28 mouse cellular contexts compared by ENCODE assay signal in genomic region chr6:43293175-43293574, GRCm38 (mm10). TPM values are rescaled to one million over a fixed set of nuclear protein-coding genes. Genes with fewer than 3 reads are reported as not detected.
DNase-seq lines count a peak whose midpoint lies in the region; ATAC-seq and TF ChIP-seq lines count a peak whose summit lies in the region.
"Had no signal": no experiment of that assay in that cellular context is flagged by ENCODE, and none has a peak within 500 bp of the region (broad histone marks: within the 10 kb centered on the region; RNA-seq: fewer than 3 reads in every experiment).

No protein-coding gene starts in this region.

- intact Hi-C loops in gastrocnemius, postnatal 14 days (cut with DNase I; ENCODE audit: low total_unique reads), result loop anchor here (5.0 kb wide), 1 partner anchor 36 kb away; no protein-coding TSS in a partner anchor

- H3K27ac ChIP-seq in kidney, adult 2 months (ENCODE audit: insufficient read depth, low read depth, low read length), result no peak overlapping the region
- H3K27ac ChIP-seq in intestine, embryonic 15.5 days, result peak overlapping the region; percentile 76
- H3K27ac ChIP-seq in kidney, embryonic 14.5 days (ENCODE audit: low read depth, low read length), result no peak overlapping the region
- H3K27ac ChIP-seq: hindbrain, embryonic 14.5 days; limb, embryonic 15.5 days had no signal

- H3ac ChIP-seq in myocyte (ENCODE audit: control insufficient read depth, insufficient read length), result no peak overlapping the region

- H3K79me2 ChIP-seq in myocyte (ENCODE audit: control insufficient read depth, insufficient read depth), result no peaks in the 10 kb centered on the region

- no peak overlapping the region for H3K9ac ChIP-seq in intestine, embryonic 15.5 days
- H3K9ac ChIP-seq in kidney, embryonic 14.5 days (ENCODE audit: low read depth, low read length), result no peak overlapping the region
- H3K9ac ChIP-seq: heart, embryonic 13.5 days; hindbrain, embryonic 14.5 days; limb, embryonic 15.5 days; liver, postnatal 0 days had no signal

- TF ChIP-seq CTCF in kidney, adult 2 months (conservative IDR thresholded peaks at IDR 0.05; ENCODE audit: insufficient read depth, insufficient read length, low read depth, low read length), result no peak

- no peak for TF ChIP-seq POLR2A in kidney, adult 2 months (IDR thresholded peaks at IDR 0.05; ENCODE audit: low read depth, low read length)
- no peak for TF ChIP-seq POLR2A in myocyte (IDR thresholded peaks at IDR 0.05; ENCODE audit: insufficient read length, low read depth)

- 49% methylated on average over 7 of the region's 7 CpGs for WGBS in kidney, adult 2 months
- WGBS in intestine, embryonic 15.5 days, result 62% methylated on average over 7 of the region's 7 CpGs
- WGBS in kidney, embryonic 14.5 days, result 58% methylated on average over 7 of the region's 7 CpGs

- peaks cover 15% of the 10 kb centered on the region for H3K4me1 ChIP-seq in kidney, adult 2 months (ENCODE audit: control insufficient read depth, insufficient read depth, low read length)
- peaks cover 13% of the 10 kb centered on the region for H3K4me1 ChIP-seq in intestine, embryonic 15.5 days (replicated peaks)
- H3K4me1 ChIP-seq in kidney, embryonic 14.5 days (ENCODE audit: control insufficient read depth, insufficient read depth, low read length), result peaks cover 13% of the 10 kb centered on the region; the same call in 1 of the 2 replicates

- H3K4me2 ChIP-seq in intestine, embryonic 15.5 days (replicated peaks), result no peak overlapping the region
- no peak overlapping the region for H3K4me2 ChIP-seq in kidney, embryonic 14.5 days (replicated peaks; ENCODE audit: low read depth, low read length)
- H3K4me2 ChIP-seq in myocyte (ENCODE audit: low read depth), result peak overlapping the region; percentile 80
- H3K4me2 ChIP-seq: heart, embryonic 13.5 days; hindbrain, embryonic 14.5 days; limb, embryonic 15.5 days; midbrain, embryonic 11.5 days had no signal

- H3K4me3 ChIP-seq in kidney, adult 2 months (ENCODE audit: insufficient read depth, low read depth, low read length), result no peak overlapping the region
- H3K4me3 ChIP-seq in intestine, embryonic 15.5 days (replicated peaks), result no peak overlapping the region
- H3K4me3 ChIP-seq in kidney, embryonic 14.5 days (ENCODE audit: low read length), result no peak overlapping the region
- no peak overlapping the region for H3K4me3 ChIP-seq in myocyte
- H3K4me3 ChIP-seq: heart, embryonic 13.5 days; limb, embryonic 15.5 days had no signal

- H3K27me3 ChIP-seq in kidney, adult 2 months (replicated peaks; ENCODE audit: control insufficient read depth, insufficient read depth, low read length), result no peaks in the 10 kb centered on the region
- H3K27me3 ChIP-seq in intestine, embryonic 15.5 days (replicated peaks), result no peaks in the 10 kb centered on the region
- no peaks in the 10 kb centered on the region for H3K27me3 ChIP-seq in kidney, embryonic 14.5 days (ENCODE audit: control insufficient read depth, insufficient read depth, low read length)
- no peaks in the 10 kb centered on the region for H3K27me3 ChIP-seq in myocyte (ENCODE audit: control insufficient read depth, insufficient read depth, insufficient read length)
- H3K27me3 ChIP-seq: CH12.LX; heart, embryonic 13.5 days; limb, embryonic 15.5 days had no signal

- peaks cover 8% of the 10 kb centered on the region for H3K36me3 ChIP-seq in kidney, adult 2 months (ENCODE audit: control insufficient read depth, insufficient read depth, low read length)
- H3K36me3 ChIP-seq in intestine, embryonic 15.5 days, result peaks cover 10% of the 10 kb centered on the region
- H3K36me3 ChIP-seq in kidney, embryonic 14.5 days (ENCODE audit: control insufficient read depth, insufficient read depth, low read length), result peaks cover 12% of the 10 kb centered on the region; the same call in 1 of the 2 replicates
- peaks cover 9% of the 10 kb centered on the region for H3K36me3 ChIP-seq in myocyte (ENCODE audit: control insufficient read depth, insufficient read depth)

- peak; percentile 42 for ATAC-seq in intestine, embryonic 15.5 days
- peak; percentile 40; the same call in 1 of the 2 replicates for ATAC-seq in kidney, embryonic 14.5 days (ENCODE audit: low FRiP score, low TSS enrichment)

- H3K9me3 ChIP-seq in intestine, embryonic 15.5 days, result no peaks in the 10 kb centered on the region
- no peaks in the 10 kb centered on the region for H3K9me3 ChIP-seq in kidney, embryonic 14.5 days (ENCODE audit: control insufficient read depth, low read length)
- H3K9me3 ChIP-seq: heart, embryonic 13.5 days; limb, embryonic 15.5 days had no signal

- peak; percentile 37 for DNase-seq in kidney, adult 2 months
- no peak for DNase-seq in kidney, adult 18-20 months
- DNase-seq in gastrocnemius, postnatal 14 days, result no peak
- no peak for DNase-seq in urinary bladder, postnatal 14 days (ENCODE audit: low spot score)
- DNase-seq in left cerebral cortex, adult 11 months (ENCODE audit: low spot score), result no peak
- DNase-seq: cerebellum, adult 11-12 months; embryo, embryonic 11 days; layer of hippocampus, postnatal 36 days; liver, postnatal 0 days; retina, postnatal 1 day; thymus, adult 2 months had no signal

TF ChIP-seq in myocyte, 11 proteins besides CTCF, POLR2A, EP300 and RAD21:
- TF ChIP-seq POLR2AphosphoS2 (IDR thresholded peaks at IDR 0.05; ENCODE audit: insufficient read length, low read depth) (no peak), MAX (IDR thresholded peaks at IDR 0.05; ENCODE audit: low read depth) (no peak), REST (IDR thresholded peaks at IDR 0.05; ENCODE audit: insufficient read depth, insufficient read length) (no peak), SRF (IDR thresholded peaks at IDR 0.05; ENCODE audit: control insufficient read depth, insufficient read length, low read depth) (no peak), MYOG (IDR thresholded peaks at IDR 0.05; ENCODE audit: control insufficient read depth in 1 of 3, insufficient read depth in 1 of 3, insufficient read length in 2 of 3, low read depth in 2 of 3) (no peak), TCF12 (IDR thresholded peaks at IDR 0.05; ENCODE audit: insufficient read depth, poor library complexity, severe bottlenecking) (no peak), MYOD1 (IDR thresholded peaks at IDR 0.05; ENCODE audit: control insufficient read depth in 1 of 3, insufficient read length in 2 of 3, low read depth in 2 of 3) (no peak)

RNA-seq across cellular contexts. Expression of gene Nobox, which starts 16.2 kb away (rescaled TPM):
- 0.10 and 0.19 TPM in 2 replicates for polyA plus RNA-seq in kidney, adult 2 months (2012; rRNA removed)
- not detected in 2 replicates for polyA plus RNA-seq in intestine, embryonic 15.5 days (2015; fragmentation: Nextera tagmentation; extraction: Ambion mirVana)
- 0.20 TPM in 1 of 2 replicates, not detected in the other for polyA plus RNA-seq in kidney, embryonic 14.5 days (2014; fragmentation: Nextera tagmentation; extraction: Ambion mirVana)
- polyA plus RNA-seq in myocyte (2012; fragmentation: generic; extraction: Trizol), result not detected
- total RNA-seq in gastrocnemius, postnatal 14 days (2021), result not detected
- total RNA-seq: adrenal gland, postnatal 25 days; CH12.LX; gastrocnemius, adult 18-20 months; granulocyte monocyte progenitor cell, adult 5-6 weeks; heart, postnatal 25 days; layer of hippocampus, postnatal 36 days; left cerebral cortex, postnatal 25 days; MEL had no signal
- polyA plus RNA-seq: forebrain, embryonic 11.5 days; heart, embryonic 13.5 days; hindbrain, embryonic 14.5 days; intestine, embryonic 14.5 days; limb, embryonic 15.5 days; liver, postnatal 0 days; midbrain, embryonic 11.5 days; neural tube, embryonic 11.5 days had no signal

RNA-seq across cellular contexts. Expression of gene Arhgef5, which starts 27.8 kb away (rescaled TPM):
- 35.2 and 36.4 TPM in 2 replicates for polyA plus RNA-seq in kidney, adult 2 months (2012; rRNA removed)
- 18.4 and 19.2 TPM in 2 replicates for polyA plus RNA-seq in intestine, embryonic 15.5 days (2015; fragmentation: Nextera tagmentation; extraction: Ambion mirVana)
- 12.5 and 13.7 TPM in 2 replicates for polyA plus RNA-seq in kidney, embryonic 14.5 days (2014; fragmentation: Nextera tagmentation; extraction: Ambion mirVana)
- 14.5 TPM for polyA plus RNA-seq in myocyte (2012; fragmentation: generic; extraction: Trizol)
- total RNA-seq in gastrocnemius, postnatal 14 days (2021), result 1 to 10 TPM; 4.8 to 4.9 TPM
- total RNA-seq: CH12.LX, MEL had no signal
